Mouse (Mus musculus) hindbrain, embryonic 16.5 days (tissue): ENCODE measurements at regions not wholly inside any gene's neighbourhood (a gene's known extent, or its start where the extent isn't known, plus 50 kb on each side); places are given as distances from the start of the nearest gene placed in this dataset.

Experiments used
- ATAC-seq: fragments of 200-750 bp; cut with Nextera tagmentation; 2 replicates; pipeline ENCODE4 v1.8.0; 2017; ENCODE audit warnings: moderate TSS enrichment, moderate library complexity
- H3K27ac ChIP-seq: fragments of 300-500 bp; sonication (generic); 2 replicates; pipeline ENCODE4 v1.5.1; 2014; ENCODE audit warnings: low read depth, mild to moderate bottlenecking, control low read depth, low read length, moderate library complexity
- H3K27me3 ChIP-seq: fragments of 300-500 bp; sonication (generic); replicated peaks from 2 replicates; pipeline ENCODE4 v1.6.1; 2014; ENCODE audit warnings: low read length; ENCODE audit not compliant: control insufficient read depth, insufficient read depth
- H3K36me3 ChIP-seq: fragments of 300-500 bp; sonication (generic); 2 replicates; pipeline ENCODE4 v1.6.1; 2014; ENCODE audit warnings: mild to moderate bottlenecking, low read length, moderate library complexity, mixed read lengths; ENCODE audit not compliant: control insufficient read depth, insufficient read depth
- H3K4me1 ChIP-seq: fragments of 300-500 bp; sonication (generic); 2 replicates; pipeline ENCODE4 v1.6.1; 2014; ENCODE audit warnings: low read depth, low read length; ENCODE audit not compliant: control insufficient read depth, insufficient read depth
- H3K4me2 ChIP-seq: fragments of 300-500 bp; sonication (generic); 2 replicates; pipeline ENCODE4 v1.6.1; 2014; ENCODE audit warnings: mild to moderate bottlenecking, low read length, control low read depth, moderate library complexity
- H3K4me3 ChIP-seq: fragments of 300-500 bp; sonication (generic); 2 replicates; pipeline ENCODE4 v1.5.1; 2014; ENCODE audit warnings: mild to moderate bottlenecking, low read length, control low read depth, moderate library complexity
- H3K9ac ChIP-seq: fragments of 300-500 bp; sonication (generic); 2 replicates; pipeline ENCODE4 v1.6.1; 2014; ENCODE audit warnings: low read depth, mild to moderate bottlenecking, control low read depth, low read length, moderate library complexity
- H3K9me3 ChIP-seq: fragments of 300-500 bp; sonication (generic); 2 replicates; pipeline ENCODE4 v1.6.1; 2014; ENCODE audit warnings: mild to moderate bottlenecking, low read length, moderate library complexity; ENCODE audit not compliant: control insufficient read depth
- WGBS: fragments of 180-500 bp; shearing (Covaris S2); extraction: QIAGEN DNeasy Blood & Tissue Kit; methylation state at CpG from one replicate; pipeline ENCODE4 v1.1.7; 2014; 5-methylcytosine and 5-hydroxymethylcytosine counted together

- no peaks in the 10 kb centered on the region for H3K27me3 ChIP-seq
- H3K9ac ChIP-seq, result no peak overlapping the region
- no peak overlapping the region for H3K4me2 ChIP-seq
- H3K27ac ChIP-seq, result no peak overlapping the region
- 95% methylated on average over 1 of the region's 1 CpGs for WGBS
- no peak for ATAC-seq
- peaks cover 4% of the 10 kb centered on the region for H3K9me3 ChIP-seq
- no peaks in the 10 kb centered on the region for H3K36me3 ChIP-seq
- H3K4me3 ChIP-seq, result no peak overlapping the region
- H3K4me1 ChIP-seq, result no peaks in the 10 kb centered on the region
Observed at GRCm38 (mm10) chr1:69382374-69382773, 274.5 kb upstream of the Erbb4 start.

DNA sequence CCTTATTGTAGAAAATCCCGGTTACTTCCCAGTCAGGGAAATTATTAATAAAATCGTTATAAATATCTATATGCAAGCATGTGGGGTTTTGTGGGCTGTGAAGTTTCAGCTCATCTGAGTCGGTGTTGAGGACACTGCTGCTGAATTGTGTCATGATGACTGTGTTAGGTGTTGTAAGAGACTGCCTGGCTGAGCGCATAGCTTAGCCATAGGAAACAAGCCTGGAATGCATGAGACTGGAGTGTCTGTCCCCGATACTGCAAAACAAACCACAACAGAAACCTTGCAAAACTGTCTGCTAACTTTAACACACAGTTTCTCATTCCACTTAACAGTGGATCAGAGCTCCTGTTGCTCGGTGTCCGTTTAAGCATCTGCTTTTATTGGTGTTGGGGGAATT lies 271.9 kb upstream of the Erbb4 start:
- 92% methylated on average over 7 of the region's 7 CpGs for WGBS
- no peak overlapping the region for H3K4me2 ChIP-seq
- ATAC-seq, result no peak
- H3K4me3 ChIP-seq, result no peak overlapping the region
- peaks cover 11% of the 10 kb centered on the region for H3K9me3 ChIP-seq
- no peaks in the 10 kb centered on the region for H3K4me1 ChIP-seq
- no peak overlapping the region for H3K27ac ChIP-seq
- H3K9ac ChIP-seq, result no peak overlapping the region
- no peaks in the 10 kb centered on the region for H3K36me3 ChIP-seq
- H3K27me3 ChIP-seq, result no peaks in the 10 kb centered on the region

DNA sequence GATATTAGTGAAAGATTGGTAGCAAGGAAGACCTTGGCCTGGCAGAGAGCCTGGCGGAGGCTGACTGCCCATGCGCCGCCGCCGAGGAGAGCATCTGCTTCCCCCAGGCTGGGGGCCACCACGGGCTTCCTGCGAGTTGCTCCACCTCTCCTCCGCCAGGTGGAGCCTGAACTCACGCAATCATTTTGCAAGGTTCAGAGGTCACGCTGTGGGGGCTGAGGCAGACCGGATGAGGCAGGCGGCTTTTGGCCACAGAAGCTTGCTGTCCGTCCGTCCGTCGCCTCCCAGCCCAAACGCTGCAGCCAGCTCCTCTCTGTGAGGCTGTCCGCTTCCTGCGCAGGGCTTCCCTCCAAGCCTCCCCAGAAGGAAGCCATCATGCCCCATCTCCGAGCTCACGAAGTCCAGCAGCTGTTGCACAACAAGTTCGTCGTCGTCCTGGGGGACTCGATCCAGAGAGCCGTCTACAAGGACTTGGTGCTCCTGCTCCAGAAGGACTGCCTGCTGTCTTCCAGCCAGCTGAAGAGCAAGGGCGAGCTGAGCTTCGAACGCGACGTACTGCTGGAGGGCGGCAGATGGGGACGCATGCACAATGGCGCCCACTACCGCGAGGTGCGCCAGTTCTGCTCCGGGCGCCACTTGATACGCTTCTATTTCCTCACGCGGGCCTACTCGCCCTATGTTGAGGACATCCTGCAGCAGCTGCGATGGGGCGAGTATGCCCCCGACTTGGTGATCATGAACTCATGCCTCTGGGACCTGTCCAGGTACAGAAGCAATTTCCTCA lies 269.3 kb upstream of the Erbb4 start:
- Histone ChIP-seq H3K27ac (no peak overlapping the region), H3K4me2 (no peak overlapping the region), H3K4me3 (no peak overlapping the region), H3K9me3 (peaks cover 11% of the 10 kb centered on the region), H3K9ac (no peak overlapping the region), H3K36me3 (no peaks in the 10 kb centered on the region), H3K4me1 (no peaks in the 10 kb centered on the region), H3K27me3 (no peaks in the 10 kb centered on the region)
- 96% methylated on average over 46 of the region's 46 CpGs for WGBS
- ATAC-seq, result no peak

DNA sequence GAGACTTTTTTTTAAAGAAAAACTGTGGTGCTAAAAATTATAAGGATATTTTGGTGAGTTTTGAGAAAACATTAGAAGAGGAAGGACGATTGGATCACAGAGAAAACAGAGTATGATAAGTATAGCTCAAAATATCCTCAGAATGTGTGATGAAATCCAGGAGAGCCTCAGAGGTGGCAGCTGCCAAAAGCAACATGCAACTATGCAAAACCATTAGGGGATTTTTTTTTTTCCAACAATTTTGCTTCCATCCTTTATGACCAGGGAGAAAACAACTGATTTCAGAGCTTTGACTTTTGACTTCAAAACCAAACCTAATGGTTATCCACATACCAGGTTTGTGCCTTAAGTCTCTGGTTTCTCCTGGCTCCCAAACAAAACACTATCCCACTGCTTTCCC lies 267.4 kb upstream of the Erbb4 start:
- 59% methylated on average over 1 of the region's 1 CpGs for WGBS
- no peaks in the 10 kb centered on the region for H3K36me3 ChIP-seq

DNA sequence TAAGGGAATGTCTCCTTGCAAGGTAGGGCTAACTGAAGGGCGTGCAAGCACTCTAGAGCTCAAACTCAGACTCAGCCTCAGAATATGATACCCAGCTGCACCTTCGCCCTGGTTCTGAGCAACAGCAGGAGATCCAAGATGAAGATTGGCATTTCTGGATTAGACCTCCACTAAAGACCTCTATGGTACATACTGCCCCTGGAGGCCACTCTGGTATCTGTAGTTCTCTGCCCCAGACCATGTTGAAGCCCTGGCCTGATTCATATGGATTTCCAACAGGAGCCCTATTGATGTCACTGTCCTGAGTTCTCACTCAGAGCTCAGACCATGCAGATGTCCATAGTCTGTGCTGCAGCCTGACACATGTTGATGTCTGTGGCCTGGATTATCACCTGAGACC lies 262.2 kb upstream of the Erbb4 start:
- Histone ChIP-seq H3K4me1 (no peaks in the 10 kb centered on the region), H3K27me3 (no peaks in the 10 kb centered on the region), H3K4me2 (no peak overlapping the region), H3K9ac (no peak overlapping the region), H3K27ac (no peak overlapping the region), H3K36me3 (no peaks in the 10 kb centered on the region), H3K4me3 (no peak overlapping the region), H3K9me3 (no peaks in the 10 kb centered on the region)
- no peak for ATAC-seq
- 91% methylated on average over 2 of the region's 2 CpGs for WGBS

More for the DNA sequence above, 267.4 kb upstream of the Erbb4 start:
- Histone ChIP-seq H3K4me3 (no peak overlapping the region), H3K4me1 (no peaks in the 10 kb centered on the region), H3K4me2 (no peak overlapping the region), H3K9ac (no peak overlapping the region), H3K27me3 (no peaks in the 10 kb centered on the region), H3K27ac (no peak overlapping the region), H3K9me3 (peaks cover 11% of the 10 kb centered on the region)
- ATAC-seq, result no peak

DNA sequence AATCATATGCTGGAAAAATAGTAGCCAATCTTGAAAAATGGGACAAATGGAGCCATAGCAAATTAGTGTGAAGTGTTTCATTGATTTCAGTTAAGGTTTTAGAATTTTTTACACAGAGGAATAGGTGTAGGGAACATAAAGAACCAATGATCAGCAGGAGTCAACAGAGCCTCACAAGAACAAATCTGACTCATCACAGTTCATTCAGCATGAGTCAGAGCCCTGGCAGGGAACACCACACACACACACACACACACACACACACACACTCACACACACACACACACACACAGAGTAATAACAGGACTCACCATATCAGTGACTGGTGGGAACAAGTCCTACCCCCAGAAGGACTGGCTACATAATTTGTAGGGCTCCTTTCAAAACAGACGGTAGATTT lies 259.7 kb upstream of the Erbb4 start:
- H3K36me3 ChIP-seq, result no peaks in the 10 kb centered on the region
- no peak overlapping the region for H3K4me2 ChIP-seq
- no peaks in the 10 kb centered on the region for H3K9me3 ChIP-seq
- no peak overlapping the region for H3K4me3 ChIP-seq
- 48% methylated on average over 1 of the region's 1 CpGs for WGBS
- no peaks in the 10 kb centered on the region for H3K4me1 ChIP-seq
- H3K9ac ChIP-seq, result no peak overlapping the region
- ATAC-seq, result no peak
- H3K27me3 ChIP-seq, result no peaks in the 10 kb centered on the region
- no peak overlapping the region for H3K27ac ChIP-seq

DNA sequence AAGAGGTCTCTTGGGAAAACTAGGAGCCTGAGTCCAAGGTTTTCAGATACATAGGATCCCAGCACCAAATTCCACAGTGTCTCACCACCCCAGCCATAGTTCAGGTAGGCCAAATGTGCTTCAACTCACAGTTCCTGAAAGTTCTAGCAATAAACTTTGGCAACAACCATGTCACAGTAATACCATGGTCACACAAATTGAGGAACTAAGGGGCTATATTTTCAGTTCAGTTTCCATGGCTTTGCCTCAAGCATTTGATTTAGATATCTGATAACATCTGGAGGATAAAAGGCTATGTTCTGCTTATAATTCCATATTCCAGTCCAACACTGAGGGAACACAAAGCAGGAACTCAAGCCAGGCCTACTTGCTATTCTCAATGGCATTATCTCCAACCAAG lies 256.2 kb upstream of the Erbb4 start:
- no peak for ATAC-seq
- Histone ChIP-seq H3K36me3 (no peaks in the 10 kb centered on the region), H3K4me1 (no peaks in the 10 kb centered on the region), H3K9me3 (no peaks in the 10 kb centered on the region), H3K4me3 (no peak overlapping the region), H3K4me2 (no peak overlapping the region), H3K27me3 (no peaks in the 10 kb centered on the region), H3K9ac (no peak overlapping the region), H3K27ac (no peak overlapping the region)

- H3K4me1 ChIP-seq, result no peaks in the 10 kb centered on the region
- no peak overlapping the region for H3K4me2 ChIP-seq
- H3K4me3 ChIP-seq, result no peak overlapping the region
- WGBS, result 88% methylated on average over 7 of the region's 7 CpGs
- no peaks in the 10 kb centered on the region for H3K27me3 ChIP-seq
- ATAC-seq, result no peak
- H3K9me3 ChIP-seq, result no peaks in the 10 kb centered on the region; the same call in 1 of the 2 replicates
- no peak overlapping the region for H3K9ac ChIP-seq
- H3K36me3 ChIP-seq, result no peaks in the 10 kb centered on the region
- no peak overlapping the region for H3K27ac ChIP-seq
Observed at GRCm38 (mm10) chr1:69357548-69357947, 249.7 kb upstream of the Erbb4 start.

DNA sequence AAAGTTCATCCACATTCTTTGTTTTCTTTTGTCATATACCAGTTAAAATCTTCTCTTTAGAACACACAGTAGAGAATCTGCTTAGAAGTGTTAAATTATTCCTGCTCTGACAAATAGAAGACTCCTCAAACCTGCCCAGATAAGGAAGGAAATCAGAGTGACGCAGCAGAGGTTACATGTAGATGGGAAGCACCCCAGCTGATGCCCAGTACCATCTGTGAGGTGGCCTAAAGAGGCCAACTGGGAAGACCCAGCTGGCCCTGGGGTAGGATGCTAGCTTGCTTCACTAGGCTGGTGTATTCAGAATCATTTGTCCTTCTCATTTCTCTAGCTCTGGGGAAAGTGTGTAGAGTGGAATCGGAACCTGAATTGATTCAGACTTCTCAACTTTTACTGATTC lies 242.6 kb upstream of the Erbb4 start:
- 85% methylated on average over 2 of the region's 2 CpGs for WGBS
- no peaks in the 10 kb centered on the region for H3K36me3 ChIP-seq
- no peak overlapping the region for H3K4me3 ChIP-seq
- no peaks in the 10 kb centered on the region for H3K27me3 ChIP-seq
- no peak overlapping the region for H3K27ac ChIP-seq
- H3K9ac ChIP-seq, result no peak overlapping the region
- no peak overlapping the region for H3K4me2 ChIP-seq
- ATAC-seq, result no peak
- H3K4me1 ChIP-seq, result no peaks in the 10 kb centered on the region
- H3K9me3 ChIP-seq, result no peaks in the 10 kb centered on the region

DNA sequence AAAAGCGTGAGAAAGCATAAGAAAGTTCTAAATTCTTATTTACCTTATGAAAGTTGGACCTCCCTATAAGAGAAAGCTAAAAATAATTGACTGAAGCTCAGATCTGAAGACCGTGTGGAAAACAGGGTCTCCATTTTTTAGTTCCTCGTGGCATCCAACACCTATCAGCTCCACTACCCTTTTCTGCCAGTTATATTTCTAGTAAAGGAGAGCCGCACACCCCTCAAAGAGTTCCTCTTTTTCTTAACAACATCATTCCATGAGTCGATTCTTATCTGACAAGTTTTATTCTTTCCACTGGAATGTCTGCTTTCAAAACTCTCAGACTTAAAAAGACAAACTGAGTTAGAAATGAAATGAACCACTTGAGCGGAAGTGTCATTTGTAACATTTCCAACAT lies 242.0 kb upstream of the Erbb4 start:
- H3K4me2 ChIP-seq, result no peak overlapping the region
- WGBS, result 90% methylated on average over 6 of the region's 6 CpGs
- H3K36me3 ChIP-seq, result no peaks in the 10 kb centered on the region
- no peaks in the 10 kb centered on the region for H3K9me3 ChIP-seq
- no peak overlapping the region for H3K9ac ChIP-seq
- no peaks in the 10 kb centered on the region for H3K27me3 ChIP-seq
- H3K4me3 ChIP-seq, result no peak overlapping the region
- no peak for ATAC-seq
- H3K4me1 ChIP-seq, result no peaks in the 10 kb centered on the region
- H3K27ac ChIP-seq, result no peak overlapping the region
